Mouse (Mus musculus) liver, adult 2 months (tissue): ENCODE measurements at regions not wholly inside any gene's neighbourhood (a gene's known extent, or its start where the extent isn't known, plus 50 kb on each side); places are given as distances from the start of the nearest gene placed in this dataset.

Experiments
- CTCF ChIP-seq: fragments of 200-500 bp; IDR thresholded peaks from 2 replicates; pipeline ENCODE4 v1.5.1; 2011; ENCODE audit warnings: low read depth, low read length, control low read depth
- POLR2A ChIP-seq: fragments of 200-500 bp; IDR thresholded peaks from 2 replicates; pipeline ENCODE4 v1.6.1; 2011; ENCODE audit warnings: low read length, control low read depth; ENCODE audit not compliant: insufficient read depth; ENCODE audit errors: extremely low read depth

DNA sequence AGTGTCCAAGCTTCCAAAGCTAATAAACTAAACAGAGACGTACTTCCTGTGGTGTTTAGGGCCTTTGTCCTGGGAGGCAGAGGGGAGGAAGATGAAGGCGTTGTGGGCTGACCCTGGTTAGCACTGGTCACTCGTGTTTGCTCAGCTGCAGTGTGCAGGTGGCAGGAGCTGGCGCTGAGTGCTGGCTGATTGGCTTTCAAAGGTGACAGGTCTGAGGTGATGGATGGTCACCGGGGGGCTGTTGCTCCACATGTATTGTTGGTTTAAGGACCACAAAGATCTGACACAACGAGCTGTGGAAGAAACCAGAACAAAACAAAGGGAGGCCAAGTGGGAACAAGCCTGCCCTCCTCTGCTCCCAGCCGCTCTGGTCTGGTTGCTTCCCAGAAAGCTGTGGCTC is 320.1 kb downstream of the Rps24 start:
- TF ChIP-seq POLR2A (no peak), CTCF (no peak)
